Mouse (Mus musculus) hematopoietic multipotent progenitor cell, adult 10-12 weeks (in vitro differentiated cells): ENCODE data around the gene Slc35a5. TPM values are rescaled to one million over a fixed set of nuclear protein-coding genes. Genes with fewer than 3 reads are reported as not detected.

Experiments
- polyA plus RNA-seq: library from polyadenylated mRNA; stranded (reverse); fragments of >175 nt; gene quantifications from 2 replicates; pipeline ENCODE4 v1.2.3, GENCODE M21; 2012; ENCODE audit warnings: low replicate concordance

Gene Slc35a5
- 0.85 and 2.7 TPM in 2 replicates for polyA plus RNA-seq

GRCm38 (mm10) chr16:45158522-45159388 lies at the start of gene Slc35a5, which contains the start of gene Atg3:
Gene Slc35a5 (minus strand): TSS chr16:45158706.
Gene Atg3 (plus strand): TSS chr16:45158785.

GRCm38 (mm10) chr16:45093137-45093731 lies 65.3 kb downstream of the Slc35a5 start, which contains the start of gene Ccdc80:
Gene Ccdc80 (plus strand): TSS chr16:45093402.

Other genes starting within 250 kb of the Slc35a5 start
- gene Cd200r3, start 215.0 kb downstream of the Slc35a5 start, polyA plus RNA-seq = 0.26 and 0.34 TPM in 2 replicates
- 0.29 and 0.68 TPM in 2 replicates for gene Ccdc80, start 65.3 kb downstream of the Slc35a5 start, polyA plus RNA-seq
- 16.9 and 32.1 TPM in 2 replicates for gene Atg3, start 79 bp upstream of the Slc35a5 start, polyA plus RNA-seq
- 3.6 and 8.2 TPM in 2 replicates for gene Btla, start 65.6 kb upstream of the Slc35a5 start, polyA plus RNA-seq